Mouse (Mus musculus): ENCODE measurements around the gene Ccl28. TPM values are rescaled to one million over a fixed set of nuclear protein-coding genes. Genes with fewer than 3 reads are reported as not detected.

Ccl28 gene
- total RNA-seq, 1 experiment from 2014 or later: 0.46 TPM

Other genes starting within 250 kb of the Ccl28 start
- 80.4 and 83.4 TPM in 2 replicates for gene Paip1, start 195.2 kb upstream of the Ccl28 start, total RNA-seq (2017)
- gene 4833420G17Rik, start 161.1 kb upstream of the Ccl28 start, total RNA-seq (2017): 61.4 and 66.7 TPM in 2 replicates
- 8.2 and 11.3 TPM in 2 replicates for gene Tmem267, start 135.8 kb upstream of the Ccl28 start, total RNA-seq (2017)
- gene 3110070M22Rik, start 135.4 kb upstream of the Ccl28 start, total RNA-seq (2017): 0.37 and 0.92 TPM in 2 replicates
- 32.2 and 34.3 TPM in 2 replicates for gene Hmgcs1, start 66.6 kb downstream of the Ccl28 start, total RNA-seq (2017)
- 1.6 and 2.8 TPM in 2 replicates for gene Nim1k, start 132.1 kb downstream of the Ccl28 start, total RNA-seq (2017)
- gene Zfp131, start 167.1 kb downstream of the Ccl28 start, total RNA-seq (2017): 51.6 and 74.2 TPM in 2 replicates
- gene AF067063, start 206.4 kb downstream of the Ccl28 start, total RNA-seq (2017): not detected in 2 replicates
- gene D13Ertd608e, start 212.2 kb downstream of the Ccl28 start, total RNA-seq (2017): not detected in 2 replicates

All from common myeloid progenitor, adult 5-6 weeks (primary cell).